Mouse (Mus musculus) lung, postnatal 0 days (tissue): ENCODE measurements around the gene Tmem221.

Experiments
- CTCF ChIP-seq: IDR thresholded peaks from 2 replicates; pipeline ENCODE4 v1.5.1; 2016; ENCODE audit warnings: antibody characterized with exemption, mild to moderate bottlenecking
- EP300 ChIP-seq: IDR thresholded peaks from 2 replicates; pipeline ENCODE4 v1.6.1; 2016; ENCODE audit warnings: antibody characterized with exemption, mild to moderate bottlenecking, control low read depth

- TF ChIP-seq CTCF (no peak), EP300 (0 out of 2 replicates have a peak, but pooled peaks have one; percentile 38)
These were observed 11.0 kb upstream of the Tmem221 start for GRCm38 (mm10) chr8:71569366-71570290.
